Mouse (Mus musculus) hindbrain, embryonic 16.5 days (tissue): Measurements from ENCODE around the gene Susd2. TPM values are rescaled to one million over a fixed set of nuclear protein-coding genes. Genes with fewer than 3 reads are reported as not detected.

Source experiments
- ATAC-seq: fragments of 200-750 bp; cut with Nextera tagmentation; 2 replicates; pipeline ENCODE4 v1.8.0; 2017; ENCODE audit warnings: moderate TSS enrichment, moderate library complexity
- H3K27ac ChIP-seq: fragments of 300-500 bp; sonication (generic); 2 replicates; pipeline ENCODE4 v1.5.1; 2014; ENCODE audit warnings: low read depth, mild to moderate bottlenecking, control low read depth, low read length, moderate library complexity
- H3K27me3 ChIP-seq: fragments of 300-500 bp; sonication (generic); replicated peaks from 2 replicates; pipeline ENCODE4 v1.6.1; 2014; ENCODE audit warnings: low read length; ENCODE audit not compliant: control insufficient read depth, insufficient read depth
- H3K36me3 ChIP-seq: fragments of 300-500 bp; sonication (generic); 2 replicates; pipeline ENCODE4 v1.6.1; 2014; ENCODE audit warnings: mild to moderate bottlenecking, low read length, moderate library complexity, mixed read lengths; ENCODE audit not compliant: control insufficient read depth, insufficient read depth
- H3K4me1 ChIP-seq: fragments of 300-500 bp; sonication (generic); 2 replicates; pipeline ENCODE4 v1.6.1; 2014; ENCODE audit warnings: low read depth, low read length; ENCODE audit not compliant: control insufficient read depth, insufficient read depth
- H3K4me2 ChIP-seq: fragments of 300-500 bp; sonication (generic); 2 replicates; pipeline ENCODE4 v1.6.1; 2014; ENCODE audit warnings: mild to moderate bottlenecking, low read length, control low read depth, moderate library complexity
- H3K4me3 ChIP-seq: fragments of 300-500 bp; sonication (generic); 2 replicates; pipeline ENCODE4 v1.5.1; 2014; ENCODE audit warnings: mild to moderate bottlenecking, low read length, control low read depth, moderate library complexity
- H3K9ac ChIP-seq: fragments of 300-500 bp; sonication (generic); 2 replicates; pipeline ENCODE4 v1.6.1; 2014; ENCODE audit warnings: low read depth, mild to moderate bottlenecking, control low read depth, low read length, moderate library complexity
- H3K9me3 ChIP-seq: fragments of 300-500 bp; sonication (generic); 2 replicates; pipeline ENCODE4 v1.6.1; 2014; ENCODE audit warnings: mild to moderate bottlenecking, low read length, moderate library complexity; ENCODE audit not compliant: control insufficient read depth
- WGBS: fragments of 180-500 bp; shearing (Covaris S2); extraction: QIAGEN DNeasy Blood & Tissue Kit; methylation state at CpG from one replicate; pipeline ENCODE4 v1.1.7; 2014; 5-methylcytosine and 5-hydroxymethylcytosine counted together
- polyA plus RNA-seq: library from polyadenylated mRNA; unstranded; fragments of >200 nt; fragmentation: Nextera tagmentation; extraction: Ambion mirVana; gene quantifications from 2 replicates; pipeline ENCODE4 v1.2.1, GENCODE M21; 2015

The Susd2 gene
- polyA plus RNA-seq, 1 experiment from 2014 or later, result 10.5 TPM

- no peak overlapping the region for H3K9ac ChIP-seq
- H3K36me3 ChIP-seq, result peaks cover 5% of the 10 kb centered on the region
- no peaks in the 10 kb centered on the region for H3K27me3 ChIP-seq
- no peak overlapping the region for H3K27ac ChIP-seq
- H3K9me3 ChIP-seq, result no peaks in the 10 kb centered on the region
- 71% methylated on average over 4 of the region's 4 CpGs for WGBS
- no peak overlapping the region for H3K4me3 ChIP-seq
- H3K4me1 ChIP-seq, result peaks cover 30% of the 10 kb centered on the region
- ATAC-seq, result no peak
- no peak overlapping the region for H3K4me2 ChIP-seq
Measured at GRCm38 (mm10) chr10:75662575-75662974, 18.8 kb upstream of the Susd2 start.

GRCm38 (mm10) chr10:75661876-75662275, 18.1 kb upstream of the Susd2 start:
- ATAC-seq, result no peak
- H3K36me3 ChIP-seq, result peaks cover 7% of the 10 kb centered on the region

GRCm38 (mm10) chr10:75661381-75661780, 17.6 kb upstream of the Susd2 start:
- Histone ChIP-seq H3K4me1 (peaks cover 19% of the 10 kb centered on the region), H3K27ac (peak overlapping the region; percentile 49; the same call in 1 of the 2 replicates)
- 57% methylated on average over 6 of the region's 6 CpGs for WGBS

More at GRCm38 (mm10) chr10:75661876-75662275, 18.1 kb upstream of the Susd2 start:
- Histone ChIP-seq H3K9ac (no peak overlapping the region), H3K4me1 (peaks cover 24% of the 10 kb centered on the region), H3K27me3 (no peaks in the 10 kb centered on the region), H3K4me3 (no peak overlapping the region), H3K9me3 (no peaks in the 10 kb centered on the region), H3K27ac (peak overlapping the region; percentile 49; the same call in 1 of the 2 replicates), H3K4me2 (no peak overlapping the region)
- WGBS, result 57% methylated on average over 3 of the region's 3 CpGs

GRCm38 (mm10) chr10:75657772-75658171, 14.0 kb upstream of the Susd2 start:
- peaks cover 34% of the 10 kb centered on the region for H3K36me3 ChIP-seq
- no peaks in the 10 kb centered on the region for H3K9me3 ChIP-seq
- no peak overlapping the region for H3K4me2 ChIP-seq
- peaks cover 5% of the 10 kb centered on the region for H3K4me1 ChIP-seq
- H3K9ac ChIP-seq, result no peak overlapping the region
- WGBS, result over 99% methylated on average over 7 of the region's 7 CpGs
- no peaks in the 10 kb centered on the region for H3K27me3 ChIP-seq
- ATAC-seq, result no peak
- H3K4me3 ChIP-seq, result no peak overlapping the region
- no peak overlapping the region for H3K27ac ChIP-seq

More at GRCm38 (mm10) chr10:75661381-75661780, 17.6 kb upstream of the Susd2 start:
- Histone ChIP-seq H3K9me3 (no peaks in the 10 kb centered on the region), H3K4me2 (no peak overlapping the region), H3K4me3 (no peak overlapping the region), H3K36me3 (peaks cover 12% of the 10 kb centered on the region), H3K9ac (no peak overlapping the region), H3K27me3 (no peaks in the 10 kb centered on the region)
- ATAC-seq, result peak; percentile 83

GRCm38 (mm10) chr10:75657165-75657564, 13.4 kb upstream of the Susd2 start:
- H3K9ac ChIP-seq, result no peak overlapping the region
- no peak overlapping the region for H3K4me2 ChIP-seq
- no peak overlapping the region for H3K27ac ChIP-seq
- H3K9me3 ChIP-seq, result no peaks in the 10 kb centered on the region
- H3K36me3 ChIP-seq, result peaks cover 39% of the 10 kb centered on the region
- H3K4me1 ChIP-seq, result peaks cover 5% of the 10 kb centered on the region
- H3K27me3 ChIP-seq, result no peaks in the 10 kb centered on the region
- WGBS, result 86% methylated on average over 5 of the region's 5 CpGs
- no peak for ATAC-seq
- H3K4me3 ChIP-seq, result no peak overlapping the region

GRCm38 (mm10) chr10:75654053-75654452, 10.2 kb upstream of the Susd2 start:
- Histone ChIP-seq H3K36me3 (peaks cover 55% of the 10 kb centered on the region), H3K9ac (no peak overlapping the region), H3K4me1 (no peaks in the 10 kb centered on the region), H3K27me3 (no peaks in the 10 kb centered on the region), H3K27ac (no peak overlapping the region), H3K4me3 (no peak overlapping the region), H3K4me2 (no peak overlapping the region), H3K9me3 (no peaks in the 10 kb centered on the region)
- WGBS, result 95% methylated on average over 4 of the region's 4 CpGs
- ATAC-seq, result no peak

- H3K9ac ChIP-seq, result no peak overlapping the region
- 92% methylated on average over 16 of the region's 16 CpGs for WGBS
- no peak overlapping the region for H3K4me2 ChIP-seq
- H3K36me3 ChIP-seq, result peaks cover 44% of the 10 kb centered on the region
- H3K27me3 ChIP-seq, result no peaks in the 10 kb centered on the region
- H3K4me3 ChIP-seq, result no peak overlapping the region
- peaks cover 6% of the 10 kb centered on the region for H3K4me1 ChIP-seq
- no peaks in the 10 kb centered on the region for H3K9me3 ChIP-seq
- no peak for ATAC-seq
- H3K27ac ChIP-seq, result no peak overlapping the region
Measured at GRCm38 (mm10) chr10:75651381-75652068, 7.7 kb upstream of the Susd2 start.

GRCm38 (mm10) chr10:75650306-75650902, 6.6 kb upstream of the Susd2 start:
- Histone ChIP-seq H3K4me3 (no peak overlapping the region), H3K9ac (no peak overlapping the region), H3K9me3 (no peaks in the 10 kb centered on the region), H3K36me3 (peaks cover 41% of the 10 kb centered on the region), H3K4me2 (no peak overlapping the region), H3K4me1 (peaks cover 6% of the 10 kb centered on the region), H3K27me3 (no peaks in the 10 kb centered on the region), H3K27ac (no peak overlapping the region)
- ATAC-seq, result no peak
- WGBS, result 86% methylated on average over 6 of the region's 6 CpGs

- 90% methylated on average over 4 of the region's 4 CpGs for WGBS
- no peak overlapping the region for H3K27ac ChIP-seq
- no peaks in the 10 kb centered on the region for H3K27me3 ChIP-seq
- no peak overlapping the region for H3K4me3 ChIP-seq
- H3K9ac ChIP-seq, result no peak overlapping the region
- H3K4me1 ChIP-seq, result peaks cover 6% of the 10 kb centered on the region
- peaks cover 33% of the 10 kb centered on the region for H3K36me3 ChIP-seq
- H3K9me3 ChIP-seq, result no peaks in the 10 kb centered on the region
- ATAC-seq, result no peak
- H3K4me2 ChIP-seq, result no peak overlapping the region
Measured at GRCm38 (mm10) chr10:75649406-75649995, 5.7 kb upstream of the Susd2 start.
